Mouse (Mus musculus): ENCODE data around the gene Nkx1-2. TPM values are rescaled to one million over a fixed set of nuclear protein-coding genes. Genes with fewer than 3 reads are reported as not detected.

The Nkx1-2 gene
- total and polyA plus RNA-seq, 3 experiments = 0.04 TPM; not detected in 2

DNA sequence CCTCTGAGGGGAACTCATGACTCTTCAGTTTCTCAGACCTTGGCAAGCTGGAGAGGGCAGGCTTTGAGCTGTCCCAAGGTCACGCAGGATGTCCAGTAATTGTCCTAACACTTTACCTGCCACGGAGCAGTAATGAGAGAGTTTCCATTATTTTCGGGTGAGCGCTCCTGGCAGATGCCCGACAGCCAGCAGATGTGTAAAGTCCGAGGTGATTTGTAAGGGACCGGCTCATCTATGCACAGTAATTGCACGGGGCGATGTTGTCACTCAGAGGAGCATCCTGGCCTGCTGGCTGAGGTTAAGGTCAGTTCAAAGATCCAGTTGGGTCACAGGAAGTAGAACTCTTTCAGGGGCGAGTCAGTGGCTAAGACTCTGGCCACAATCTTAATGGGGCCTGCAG lies 24.7 kb upstream of the Nkx1-2 start:
- H3K4me3 ChIP-seq (replicated peaks in 1 of 3; ENCODE audit: low read depth in 2 of 3, low read length in 2 of 3, poor library complexity in 1 of 3) = no peak overlapping the region
- H3K79me2 ChIP-seq (replicated peaks; ENCODE audit: control insufficient read depth, extremely low read depth, insufficient read depth, poor library complexity, severe bottlenecking) = no peaks in the 10 kb centered on the region
- no peaks in the 10 kb centered on the region for H3K9me3 ChIP-seq (replicated peaks; ENCODE audit: low read length)
- in situ Hi-C loops (cut with MboI; ENCODE audit: low pct_ligation_motif_present, low pct_unique_long_range_greater_than_20kb, low sequenced_read_pairs) (no loop called here), dilution Hi-C loops (cut with MboI; ENCODE audit: extremely low pct_ligation_motif_present, extremely low pct_unique_long_range_greater_than_20kb, low sequenced_read_pairs) (no loop called here)
- DNase-seq (ENCODE audit: extremely low read depth) = no peak
- TF ChIP-seq ZC3H11A (IDR thresholded peaks at IDR 0.05; ENCODE audit: low read depth, low read length) (no peak), TBP (conservative IDR thresholded peaks at IDR 0.05; ENCODE audit: low read depth, low read length) (no peak), IRF4 (IDR thresholded peaks at IDR 0.05; ENCODE audit: low read depth, low read length) (no peak), MAFK (IDR thresholded peaks at IDR 0.05; ENCODE audit: insufficient replicate concordance, low read length) (no peak), ZNF384 (IDR thresholded peaks at IDR 0.05; ENCODE audit: low read depth, low read length) (no peak), ZMIZ1 (IDR thresholded peaks at IDR 0.05; ENCODE audit: low read depth, low read length) (no peak), EP300 (IDR thresholded peaks at IDR 0.05; ENCODE audit: low read length) (no peak), E2F4 (IDR thresholded peaks at IDR 0.05; ENCODE audit: insufficient replicate concordance, low read depth, low read length) (no peak), CTCF (conservative IDR thresholded peaks at IDR 0.05 in 1 of 2, IDR thresholded peaks at IDR 0.05 in 1 of 2; ENCODE audit: low read depth in 2 of 2, low read length in 2 of 2) (no peak), BHLHE40 (IDR thresholded peaks at IDR 0.05; ENCODE audit: low read depth, low read length) (no peak), POLR2AphosphoS2 (IDR thresholded peaks at IDR 0.05; ENCODE audit: low read depth, low read length) (no peak), NRF1 (IDR thresholded peaks at IDR 0.05; ENCODE audit: low read depth, low read length) (no peak), USF2 (conservative IDR thresholded peaks at IDR 0.05; ENCODE audit: low read depth, low read length) (no peak), MXI1 (IDR thresholded peaks at IDR 0.05; ENCODE audit: low read depth, low read length) (no peak), TCF12 (IDR thresholded peaks at IDR 0.05; ENCODE audit: low read depth, low read length) (no peak), MAZ (IDR thresholded peaks at IDR 0.05; ENCODE audit: low read depth, low read length) (no peak)
- H3K4me2 ChIP-seq (ENCODE audit: insufficient read depth, low read depth, poor library complexity, severe bottlenecking) = no peak overlapping the region
- H3K9ac ChIP-seq (ENCODE audit: insufficient read depth, low read depth) = no peak overlapping the region
- H3K27ac ChIP-seq (ENCODE audit: insufficient read depth, low read depth) = no peak overlapping the region
- H3K27me3 ChIP-seq (replicated peaks) = no peaks in the 10 kb centered on the region
- peaks cover 0 to 5% of the 10 kb centered on the region in 2 experiments; a peak in 1 of 4 replicates for H3K4me1 ChIP-seq (ENCODE audit: control insufficient read depth in 1 of 2, insufficient read depth in 2 of 2)
- peaks cover 0 to 4% of the 10 kb centered on the region in 2 experiments for H3K36me3 ChIP-seq (replicated peaks in 1 of 2; ENCODE audit: control insufficient read depth in 1 of 2, insufficient read depth in 1 of 2, low read length in 1 of 2)

DNA sequence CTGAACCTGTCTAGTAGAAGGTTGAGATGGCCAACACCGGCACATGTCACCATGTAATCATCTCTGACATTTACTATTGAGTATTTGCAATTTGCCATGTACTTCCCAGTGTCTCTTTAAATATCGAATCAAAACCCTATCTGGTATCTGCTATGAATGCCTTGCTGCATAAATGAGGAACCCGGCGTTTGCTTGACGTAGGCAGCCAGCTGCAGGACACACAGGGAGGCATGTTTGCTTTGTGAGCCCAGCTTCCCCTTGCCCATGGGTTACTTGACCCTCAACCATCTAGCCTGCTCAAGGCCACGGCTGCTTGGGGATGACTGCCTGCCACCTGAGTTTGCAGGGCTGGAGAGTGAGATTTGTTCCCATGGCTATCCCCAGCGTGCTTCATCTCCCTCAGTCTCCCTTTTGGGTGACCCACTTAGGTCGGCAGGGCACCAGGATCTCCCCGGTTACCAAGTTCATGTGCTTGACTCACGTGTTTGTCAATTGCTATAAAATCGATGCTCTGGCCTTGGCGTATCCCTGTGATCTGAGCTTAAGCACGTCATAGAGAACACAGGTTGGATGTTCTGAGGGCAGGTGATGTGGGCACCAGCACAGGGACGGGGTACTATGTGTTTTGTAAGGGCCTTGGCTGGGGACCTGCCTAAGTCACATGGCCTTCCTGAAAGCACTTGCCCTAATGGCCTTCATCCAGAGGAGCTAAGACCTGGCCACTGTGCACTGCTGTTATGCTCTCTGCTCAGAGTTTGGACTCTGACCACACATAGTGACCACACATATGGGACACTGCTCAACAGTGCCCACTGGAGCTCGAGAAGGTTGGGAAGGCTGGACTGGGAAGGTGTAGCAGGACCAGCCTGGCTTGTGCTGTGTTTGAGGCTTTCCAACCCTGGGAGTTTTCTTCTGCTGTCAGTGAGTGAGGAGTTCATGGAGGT lies 20.8 kb upstream of the Nkx1-2 start:
- dilution Hi-C loops (cut with MboI; ENCODE audit: extremely low pct_ligation_motif_present, extremely low pct_unique_long_range_greater_than_20kb, low sequenced_read_pairs) (no loop called here), in situ Hi-C loops (cut with MboI; ENCODE audit: low pct_ligation_motif_present, low pct_unique_long_range_greater_than_20kb, low sequenced_read_pairs) (no loop called here)
- DNase-seq (ENCODE audit: extremely low read depth) = no peak
- Histone ChIP-seq H3K79me2 (replicated peaks; ENCODE audit: control insufficient read depth, extremely low read depth, insufficient read depth, poor library complexity, severe bottlenecking) (no peaks in the 10 kb centered on the region), H3K27ac (ENCODE audit: insufficient read depth, low read depth) (no peak overlapping the region), H3K36me3 (replicated peaks in 1 of 2; ENCODE audit: control insufficient read depth in 1 of 2, insufficient read depth in 1 of 2, low read length in 1 of 2) (peaks cover 0 to 4% of the 10 kb centered on the region in 2 experiments), H3K4me2 (ENCODE audit: insufficient read depth, low read depth, poor library complexity, severe bottlenecking) (no peak overlapping the region), H3K4me1 (ENCODE audit: control insufficient read depth in 1 of 2, insufficient read depth in 2 of 2) (peaks cover 2 to 8% of the 10 kb centered on the region in 2 experiments; a peak in 2 of 4 replicates), H3K27me3 (replicated peaks) (no peaks in the 10 kb centered on the region), H3K9ac (ENCODE audit: insufficient read depth, low read depth) (no peak overlapping the region), H3K4me3 (replicated peaks in 1 of 3; ENCODE audit: low read depth in 2 of 3, low read length in 2 of 3, poor library complexity in 1 of 3) (no peak overlapping the region), H3K9me3 (replicated peaks; ENCODE audit: low read length) (no peaks in the 10 kb centered on the region)
- TF ChIP-seq NRF1 (IDR thresholded peaks at IDR 0.05; ENCODE audit: low read depth, low read length) (no peak), KAT2A (IDR thresholded peaks at IDR 0.05; ENCODE audit: insufficient replicate concordance, low read length) (no peak), GABPA (IDR thresholded peaks at IDR 0.05; ENCODE audit: insufficient replicate concordance, low read depth, low read length) (no peak), ZMIZ1 (IDR thresholded peaks at IDR 0.05; ENCODE audit: low read depth, low read length) (no peak), IRF4 (IDR thresholded peaks at IDR 0.05; ENCODE audit: low read depth, low read length) (no peak), USF2 (conservative IDR thresholded peaks at IDR 0.05; ENCODE audit: low read depth, low read length) (no peak), MYC (IDR thresholded peaks at IDR 0.05; ENCODE audit: low read depth, low read length) (no peak), POLR2A (IDR thresholded peaks at IDR 0.05; ENCODE audit: low read depth, low read length) (no peak)
